Mouse (Mus musculus) cerebellum, adult 2 months (tissue): ENCODE results near the gene Eif4enif1.

Experiments
- CTCF ChIP-seq: fragments of 200-500 bp; IDR thresholded peaks from 2 replicates; pipeline ENCODE4 v1.5.1; 2011; ENCODE audit warnings: low read depth, mild to moderate bottlenecking, control low read depth, low read length, moderate library complexity, borderline replicate concordance; ENCODE audit not compliant: insufficient read depth
- POLR2A ChIP-seq: fragments of 200-500 bp; IDR thresholded peaks from 2 replicates; pipeline ENCODE4 v1.6.1; 2011; ENCODE audit warnings: low read length, control low read depth, borderline replicate concordance; ENCODE audit not compliant: insufficient read depth

DNA sequence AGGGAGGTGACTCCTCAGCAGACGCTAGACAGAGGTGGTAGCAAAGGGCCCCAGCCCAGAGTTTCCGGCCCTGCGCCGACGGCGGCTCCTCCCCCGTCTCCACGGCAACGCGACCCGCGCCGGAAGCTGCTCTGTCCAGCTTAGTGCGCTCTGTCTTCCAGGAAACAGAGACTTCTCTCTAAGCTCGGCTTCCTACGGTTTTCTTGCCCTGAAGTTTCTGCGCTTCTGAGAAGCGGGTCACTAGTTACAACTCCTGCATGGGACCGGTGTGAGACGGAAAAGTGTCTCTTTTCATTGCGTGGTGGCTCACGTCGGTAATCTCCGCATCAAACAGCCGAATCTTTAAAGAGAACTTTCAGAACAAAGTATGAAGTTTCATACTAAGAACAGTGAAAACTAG is 8.8 kb upstream of the Eif4enif1 start, which contains the start of gene Sfi1:
- TF ChIP-seq CTCF (no peak), POLR2A (no peak)
